8 mouse cellular contexts compared by ENCODE assay signal in genomic region chr5:140702103-140702513, GRCm38 (mm10). TPM values are rescaled to one million over a fixed set of nuclear protein-coding genes. Genes with fewer than 3 reads are reported as not detected.
DNase-seq lines count a peak whose midpoint lies in the region; ATAC-seq and TF ChIP-seq lines count a peak whose summit lies in the region.

Gene Iqce, minus strand, starts transcription at chr5:140702378.

- peak within 1 kb of the TSS; percentile 86 for H3K27ac ChIP-seq in hindbrain, embryonic 14.5 days

- POLR2A ChIA-PET in Patski (lab: Charles Lee), result interaction anchor here (1.0 to 1.4 kb wide), 3 partner anchors 8 to 127 kb away, joined by 3 to 4 read pairs (median 3); no protein-coding TSS in a partner anchor

- H3K4me1 ChIP-seq in hindbrain, embryonic 14.5 days (replicated peaks; ENCODE audit: control insufficient read depth, insufficient read depth, low read length), result peaks cover 33% of the 10 kb centered on the region

- H3K9ac ChIP-seq in hindbrain, embryonic 14.5 days, result peak within 1 kb of the TSS; percentile 78

- H3K36me3 ChIP-seq in hindbrain, embryonic 14.5 days (replicated peaks; ENCODE audit: control insufficient read depth, insufficient read depth), result peaks cover 13% of the 10 kb centered on the region

- peak within 1 kb of the TSS; percentile 64 for H3K4me3 ChIP-seq in hindbrain, embryonic 14.5 days (replicated peaks; ENCODE audit: low read length)

- DNase-seq in Patski (ENCODE audit: low read depth, low spot score), result peak; percentile 79
- peak; percentile 99 for DNase-seq in cerebellum, postnatal 14 days
- peak; percentile 89 to 92 for DNase-seq in frontal cortex, postnatal 25 days (ENCODE audit: low spot score in 2 of 2)
- peak; percentile 94 for DNase-seq in hindbrain, embryonic 14.5 days (ENCODE audit: low spot score)
- peak; percentile 91 for DNase-seq in left cerebral cortex, adult 11 months (ENCODE audit: low spot score)
- DNase-seq in lung, postnatal 4 days, result peak; percentile 96 to 97
- peak; percentile 78 for DNase-seq in retina, postnatal 7 days (ENCODE audit: low read depth, low spot score)
- DNase-seq in urinary bladder, adult 2 months (ENCODE audit: low spot score), result peak; percentile 92

- in situ Hi-C loops in Patski (cut with MboI; ENCODE audit: low pct_unique_long_range_greater_than_20kb), result no loop called here

- peak within 1 kb of the TSS; percentile 87 for H3K4me2 ChIP-seq in hindbrain, embryonic 14.5 days (replicated peaks)

- CTCF ChIA-PET in Patski (lab: Charles Lee), result interaction anchor here (1.0 to 1.6 kb wide), 4 partner anchors 47 to 162 kb away, joined by 3 to 6 read pairs (median 3); no protein-coding TSS in a partner anchor

- no peaks in the 10 kb centered on the region for H3K9me3 ChIP-seq in hindbrain, embryonic 14.5 days (ENCODE audit: control insufficient read depth, low read length)

- peak; percentile 40 for ATAC-seq in Patski
- peak; percentile 53 for ATAC-seq in hindbrain, embryonic 14.5 days (ENCODE audit: low FRiP score)

- no peaks in the 10 kb centered on the region for H3K27me3 ChIP-seq in Patski
- H3K27me3 ChIP-seq in hindbrain, embryonic 14.5 days (ENCODE audit: control insufficient read depth, insufficient read depth, low read length), result no peaks in the 10 kb centered on the region

- TF ChIP-seq CTCF in Patski (IDR thresholded peaks at IDR 0.05), result no peak

- under 1% methylated on average over 32 of the region's 33 CpGs for WGBS in hindbrain, embryonic 14.5 days

RNA-seq across cellular contexts. Expression of gene Iqce, which starts in this region (rescaled TPM):
- 52.6 TPM for polyA plus RNA-seq in Patski (2021)
- 20.3 and 22.5 TPM in 2 replicates for polyA plus RNA-seq in hindbrain, embryonic 14.5 days (2014; fragmentation: Nextera tagmentation; extraction: Ambion mirVana)
- polyA plus RNA-seq in urinary bladder, adult 2 months (2012; rRNA removed), result 21.0 and 24.3 TPM in 2 replicates

Comparison
In these comparisons a context has a peak if more than half of its experiments do, and no peak if none do; other contexts are left out.
1. Peak in every context shown above with its lines: DNase-seq, ATAC-seq, H3K4me3 ChIP-seq and H3K27ac ChIP-seq.